Mouse (Mus musculus) brain, embryonic 14.5 days (tissue): ENCODE results near the gene Rasef. TPM values are rescaled to one million over a fixed set of nuclear protein-coding genes. Genes with fewer than 3 reads are reported as not detected.

ENCODE experiments used
- DNase-seq: peaks from one replicate; pipeline ENCODE4 v3.0.0-alpha.2; 2011; ENCODE audit warnings: low read depth
- CTCF ChIP-seq: fragments of 200-500 bp; IDR thresholded peaks from 2 replicates; pipeline ENCODE4 v1.5.1; 2012; ENCODE audit warnings: inconsistent platforms, mild to moderate bottlenecking, moderate library complexity, borderline replicate concordance; ENCODE audit not compliant: insufficient read depth, insufficient read length; ENCODE audit errors: extremely low read depth
- POLR2A ChIP-seq: fragments of 200-500 bp; IDR thresholded peaks from 2 replicates; pipeline ENCODE4 v1.6.1; 2012; ENCODE audit warnings: mild to moderate bottlenecking, inconsistent platforms, borderline replicate concordance; ENCODE audit not compliant: poor library complexity, insufficient read depth, insufficient read length, severe bottlenecking; ENCODE audit errors: extremely low read depth
- polyA plus RNA-seq: library from polyadenylated mRNA; depleted of rRNA; stranded (reverse); fragments of >200 nt; gene quantifications from 2 replicates; pipeline ENCODE4 v1.2.3, GENCODE M21; 2012; rRNA removed

The Rasef gene
- polyA plus RNA-seq = 0.15 and 0.23 TPM in 2 replicates

- TF ChIP-seq POLR2A = no peak
- DNase-seq = peak; percentile 53
Observed at GRCm38 (mm10) chr4:73790260-73791185, at the start of gene Rasef. Rasef (minus strand) TSS chr4:73790994.

DNA sequence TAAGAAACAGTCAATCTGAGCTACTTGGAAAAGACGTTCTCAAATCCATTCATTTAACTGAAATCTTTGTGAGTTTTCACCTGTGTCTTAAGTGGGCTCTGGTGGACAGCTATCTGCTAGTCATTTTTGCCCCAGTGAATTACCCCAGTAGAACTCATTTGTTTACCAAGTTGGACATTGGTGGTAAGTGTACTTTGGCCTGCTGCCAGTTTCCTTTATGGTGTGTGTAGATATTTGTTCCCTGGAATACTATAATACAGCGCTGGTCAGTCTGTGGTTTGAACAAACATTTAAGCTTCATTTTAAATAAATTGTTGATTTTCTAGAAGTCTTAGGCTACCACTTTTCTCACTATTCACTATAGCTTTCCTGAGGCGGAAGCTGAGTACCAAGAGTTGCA lies 35.8 kb upstream of the Rasef start:
- no peak for DNase-seq
- no peak for TF ChIP-seq POLR2A
- no peak for TF ChIP-seq CTCF

DNA sequence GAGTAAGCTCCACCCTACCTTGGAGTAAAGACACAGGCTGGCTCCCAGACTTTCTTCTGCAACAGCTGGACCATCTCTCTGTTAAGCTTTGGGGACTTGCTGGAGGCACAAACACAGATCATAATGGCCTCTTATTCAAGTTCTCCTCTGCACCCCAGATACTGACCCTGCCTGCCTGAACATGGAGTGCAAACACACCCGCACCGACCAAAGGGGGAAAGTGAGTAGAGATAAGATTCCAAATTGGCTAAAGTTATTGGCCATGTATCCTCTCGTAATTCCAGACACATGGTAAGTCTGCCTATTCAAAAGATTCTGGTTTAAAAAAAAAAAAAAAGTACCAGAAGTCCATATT lies 369 bp upstream of the Rasef start:
- no peak for DNase-seq
- no peak for TF ChIP-seq POLR2A
- TF ChIP-seq CTCF = no peak

GRCm38 (mm10) chr4:73789534-73789933 lies 1.3 kb downstream of the Rasef start:
- DNase-seq = no peak
- TF ChIP-seq POLR2A (no peak), CTCF (no peak)

DNA sequence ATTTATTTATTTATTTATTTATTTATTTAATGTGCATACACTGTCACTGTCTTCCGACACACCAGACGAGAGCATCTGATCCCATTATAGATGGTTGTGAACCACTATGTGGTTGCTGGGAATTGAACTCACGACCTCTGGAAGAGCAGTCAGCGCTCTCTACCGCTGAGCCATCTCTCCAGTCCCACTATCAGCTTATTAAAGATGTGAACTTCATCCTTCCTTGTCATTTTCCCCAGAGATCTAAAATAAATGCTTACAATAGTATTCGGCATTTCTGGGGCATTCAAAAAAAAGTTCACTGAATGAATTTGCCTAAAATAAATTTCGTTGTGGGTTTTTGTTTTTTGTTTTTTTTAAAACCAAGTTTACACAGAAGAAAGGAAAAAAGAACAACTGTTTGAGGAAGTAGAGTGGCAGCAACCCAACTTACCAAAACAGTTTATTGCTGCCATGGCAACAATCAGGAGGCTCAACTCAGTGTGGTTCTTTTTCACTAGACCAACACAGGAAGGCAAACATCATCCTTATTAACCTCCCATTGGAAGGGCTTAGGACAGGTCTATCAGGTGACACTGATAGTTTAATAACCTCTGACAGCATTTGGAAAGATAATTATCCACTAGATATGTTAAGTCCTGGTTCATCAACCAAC lies 2.6 kb downstream of the Rasef start:
- DNase-seq = no peak
- TF ChIP-seq CTCF (no peak), POLR2A (no peak)

DNA sequence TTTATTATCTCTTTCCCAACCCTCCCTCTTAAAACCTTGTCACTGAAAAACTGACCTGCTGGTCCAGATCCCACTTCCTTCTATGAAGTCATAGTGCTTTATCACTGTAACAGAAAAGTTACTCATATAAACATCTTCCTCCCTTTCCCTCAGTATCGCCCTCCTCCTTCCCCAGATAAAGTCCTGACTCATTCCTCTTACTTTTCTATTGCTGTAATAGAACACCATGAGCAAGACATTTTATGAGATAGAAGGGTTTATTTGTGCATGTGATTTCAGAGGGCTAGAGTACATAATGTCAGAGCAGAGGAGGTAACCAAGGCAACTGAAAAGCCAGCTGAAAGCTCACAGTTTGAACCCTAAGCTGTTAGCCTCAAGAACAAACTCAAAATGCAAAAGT lies 6.6 kb downstream of the Rasef start:
- no peak for DNase-seq
- TF ChIP-seq CTCF = no peak
- no peak for TF ChIP-seq POLR2A

- no peak for DNase-seq
- TF ChIP-seq CTCF (no peak), POLR2A (no peak)
Observed at GRCm38 (mm10) chr4:73781061-73781460, 9.7 kb downstream of the Rasef start.

DNA sequence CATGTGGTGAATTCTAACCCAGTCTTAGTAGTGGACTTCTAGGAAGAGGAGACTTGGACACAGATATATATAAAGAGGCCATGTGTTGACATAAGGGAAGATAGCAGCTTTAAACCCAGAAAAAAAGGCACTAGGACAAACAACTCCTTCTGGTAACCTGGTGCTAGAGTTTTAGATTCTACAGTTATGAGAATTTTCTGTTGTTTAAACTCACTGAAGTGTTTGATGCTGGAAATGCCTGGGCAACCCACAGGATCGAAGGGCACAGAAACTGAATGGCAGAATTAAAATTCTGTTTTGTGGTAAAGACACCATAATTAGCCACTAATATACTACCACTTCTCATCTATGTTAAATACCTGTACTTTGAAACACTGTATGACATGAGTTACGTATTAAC lies 15.5 kb downstream of the Rasef start:
- no peak for DNase-seq
- TF ChIP-seq POLR2A (no peak), CTCF (no peak)

DNA sequence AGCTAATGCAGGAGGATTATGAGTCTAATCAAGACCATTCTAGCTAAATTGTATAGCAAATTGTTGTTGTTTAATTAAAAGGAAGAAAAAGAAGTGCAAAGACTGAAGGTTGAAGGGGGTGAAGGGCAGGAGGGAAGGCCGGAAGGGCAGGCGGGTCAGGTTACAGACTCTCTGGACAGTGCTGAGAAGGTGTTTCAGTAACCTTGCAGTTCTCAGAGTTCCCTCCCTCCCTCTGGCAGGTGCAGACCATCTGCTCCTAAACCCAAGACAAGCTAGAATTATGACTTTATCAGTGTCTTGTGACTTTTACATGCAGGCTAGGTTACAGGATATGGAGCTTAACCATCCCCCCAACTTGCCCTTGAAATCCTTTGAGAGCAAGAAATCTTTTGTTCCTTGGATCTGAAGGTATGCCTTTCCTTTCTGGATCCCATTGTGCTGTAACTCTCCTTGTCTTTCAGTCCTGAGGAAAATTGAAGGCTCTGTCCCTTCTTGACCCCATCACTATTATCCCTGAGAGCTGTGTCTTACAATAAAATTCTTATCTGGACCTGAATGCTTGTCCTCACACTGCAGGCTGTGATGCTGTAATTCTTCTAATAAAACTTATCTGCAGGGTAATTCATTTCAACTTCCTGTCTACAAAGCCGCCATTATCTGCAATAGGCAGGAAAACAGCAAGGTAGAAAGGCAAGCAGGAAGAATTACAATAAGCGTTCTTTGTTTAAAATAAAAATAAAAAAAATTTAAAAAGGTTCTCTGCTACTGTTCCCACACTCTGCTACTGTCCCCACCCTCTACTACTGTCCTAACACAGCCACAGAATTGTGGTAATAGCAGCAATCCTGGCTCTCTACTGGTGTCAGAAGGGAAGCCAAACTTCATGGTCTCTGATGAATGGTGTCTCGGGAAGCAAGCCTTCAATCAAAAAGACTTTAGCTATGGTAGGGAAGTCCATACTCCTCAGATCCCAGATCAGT lies 16.7 kb downstream of the Rasef start:
- no peak for DNase-seq
- TF ChIP-seq CTCF = no peak
- no peak for TF ChIP-seq POLR2A

GRCm38 (mm10) chr4:73772028-73772427 lies 18.8 kb downstream of the Rasef start:
- DNase-seq = no peak

GRCm38 (mm10) chr4:73770592-73770991 lies 20.2 kb downstream of the Rasef start:
- DNase-seq = peak; percentile 27
- no peak for TF ChIP-seq POLR2A
- no peak for TF ChIP-seq CTCF

More at GRCm38 (mm10) chr4:73772028-73772427, 18.8 kb downstream of the Rasef start:
- TF ChIP-seq POLR2A (no peak), CTCF (no peak)
